Mouse (Mus musculus) gastrocnemius, adult 2 months (tissue): ENCODE measurements around the gene Atp5e. TPM values are rescaled to one million over a fixed set of nuclear protein-coding genes. Genes with fewer than 3 reads are reported as not detected.

Experiments used
- DNase-seq: peaks from one replicate; pipeline ENCODE4 v3.0.0; 2022
- H3K27ac ChIP-seq: fragments of 200-600 bp; 2 replicates; pipeline ENCODE4 v1.8.1; 2022; ENCODE audit warnings: mild to moderate bottlenecking
- H3K4me3 ChIP-seq: fragments of 200-600 bp; 2 replicates; pipeline ENCODE4 v1.8.1; 2022; ENCODE audit warnings: mild to moderate bottlenecking, moderate library complexity
- CTCF ChIP-seq: fragments of 200-600 bp; IDR thresholded peaks from 2 replicates; pipeline ENCODE4 v1.8.1; 2022; ENCODE audit warnings: antibody characterized with exemption, mild to moderate bottlenecking, moderate library complexity
- intact Hi-C: fragments of 180-260 bp; cut with DNase I; formaldehyde crosslinking; loops from one replicate; pipeline ENCODE4 v1.15.1; 2025
- total RNA-seq, 2 experiments: library from RNA; stranded (reverse); gene quantifications; 2 replicates each; pipeline ENCODE4 v1.2.3; 2021

Gene Atp5e
- total RNA-seq, 2 experiments from 2014 or later: 1,018 to 1,329 TPM

GRCm38 (mm10) chr2:174442460-174442859 is 21.4 kb downstream of the Atp5e start:
- no peak for TF ChIP-seq CTCF
- Histone ChIP-seq H3K27ac (peak overlapping the region; percentile 75), H3K4me3 (no peak overlapping the region)
- DNase-seq: peak; percentile 47
- intact Hi-C loops: no loop called here

- no peak for TF ChIP-seq CTCF
- intact Hi-C loops: no loop called here
- Histone ChIP-seq H3K4me3 (no peak overlapping the region), H3K27ac (peak overlapping the region; percentile 75)
- no peak for DNase-seq
These were observed 22.0 kb downstream of the Atp5e start for GRCm38 (mm10) chr2:174441898-174442297.

- DNase-seq: no peak
- H3K27ac ChIP-seq: no peak overlapping the region
- no peak overlapping the region for H3K4me3 ChIP-seq
- intact Hi-C loops: no loop called here
- no peak for TF ChIP-seq CTCF
These were observed 23.9 kb downstream of the Atp5e start for GRCm38 (mm10) chr2:174439961-174440360.

- DNase-seq: peak; percentile 14
- intact Hi-C loops: no loop called here
- TF ChIP-seq CTCF: no peak
- Histone ChIP-seq H3K4me3 (peak overlapping the region; percentile 86), H3K27ac (peak overlapping the region; percentile 86)
These were observed 24.5 kb downstream of the Atp5e start for GRCm38 (mm10) chr2:174439450-174439838.

GRCm38 (mm10) chr2:174438737-174439449 is 25.0 kb downstream of the Atp5e start, which contains the start of gene Ctsz:
Gene Ctsz (minus strand): TSS chr2:174439039.
- DNase-seq: peak; percentile 89
- H3K27ac ChIP-seq: peak within 1 kb of the TSS; percentile 86
- peak within 1 kb of the TSS; percentile 86 for H3K4me3 ChIP-seq
- TF ChIP-seq CTCF: no peak
- intact Hi-C loops: no loop called here

GRCm38 (mm10) chr2:174438181-174438580 is 25.7 kb downstream of the Atp5e start:
- no peak for TF ChIP-seq CTCF
- Histone ChIP-seq H3K27ac (peak overlapping the region; percentile 86), H3K4me3 (peak overlapping the region; percentile 86)
- DNase-seq: no peak
- intact Hi-C loops: no loop called here

GRCm38 (mm10) chr2:174437697-174437982 is 26.3 kb downstream of the Atp5e start:
- no peak for TF ChIP-seq CTCF
- Histone ChIP-seq H3K4me3 (peak overlapping the region; percentile 86), H3K27ac (peak overlapping the region; percentile 86; the same call in 1 of the 2 replicates)
- peak; percentile 32 for DNase-seq
- intact Hi-C loops: no loop called here

- Histone ChIP-seq H3K4me3 (peak overlapping the region; percentile 18), H3K27ac (peak overlapping the region; percentile 35)
- peak; percentile 14 for DNase-seq
- intact Hi-C loops: no loop called here
- TF ChIP-seq CTCF: no peak
These were observed 26.8 kb downstream of the Atp5e start for GRCm38 (mm10) chr2:174436916-174437696.

- DNase-seq: peak; percentile 32
- intact Hi-C loops: no loop called here
- Histone ChIP-seq H3K27ac (no peak overlapping the region), H3K4me3 (no peak overlapping the region)
- TF ChIP-seq CTCF: no peak
These were observed 27.7 kb downstream of the Atp5e start for GRCm38 (mm10) chr2:174436076-174436701.

GRCm38 (mm10) chr2:174434943-174435342 is 29.0 kb downstream of the Atp5e start:
- H3K27ac ChIP-seq: no peak overlapping the region
- no peak overlapping the region for H3K4me3 ChIP-seq
- no peak for DNase-seq
- intact Hi-C loops: no loop called here
- TF ChIP-seq CTCF: no peak

GRCm38 (mm10) chr2:174428996-174429591 is 34.8 kb downstream of the Atp5e start:
- no peak for TF ChIP-seq CTCF
- DNase-seq: no peak
- intact Hi-C loops: no loop called here
- Histone ChIP-seq H3K27ac (no peak overlapping the region), H3K4me3 (no peak overlapping the region)

- DNase-seq: no peak
- no peak for TF ChIP-seq CTCF
- no peak overlapping the region for H3K4me3 ChIP-seq
- no peak overlapping the region for H3K27ac ChIP-seq
- intact Hi-C loops: no loop called here
These were observed 35.6 kb downstream of the Atp5e start for GRCm38 (mm10) chr2:174428076-174428835.
